Mouse (Mus musculus): Measurements from ENCODE around the gene Gm813. TPM values are rescaled to one million over a fixed set of nuclear protein-coding genes. Genes with fewer than 3 reads are reported as not detected.

Gene Gm813
- polyA plus RNA-seq, 1 experiment from 2014 or later, result not detected

DNA sequence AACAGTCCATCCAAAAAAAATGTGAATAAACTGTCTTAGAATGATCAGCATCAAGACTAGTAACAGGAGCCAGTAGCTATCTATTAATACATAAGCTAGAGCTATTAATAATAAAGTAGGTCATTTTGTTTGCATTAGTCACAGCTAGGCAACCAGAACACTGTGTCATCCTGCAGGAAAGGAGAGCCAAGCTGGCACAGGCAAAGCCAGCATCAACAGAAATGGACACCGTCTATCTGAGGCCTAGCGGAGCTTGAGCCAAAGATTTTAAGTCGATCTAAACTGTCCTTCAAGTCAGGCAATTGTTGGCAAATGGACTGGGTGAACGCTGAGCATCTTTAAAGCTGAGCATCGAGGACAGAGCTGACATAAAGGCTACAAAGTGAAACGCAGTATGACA is 15.9 kb downstream of the Gm813 start:
- no peaks in the 10 kb centered on the region for H3K4me1 ChIP-seq
- no peaks in the 10 kb centered on the region for H3K27me3 ChIP-seq
- no peak overlapping the region for H3K4me2 ChIP-seq
- H3K4me3 ChIP-seq, result no peak overlapping the region
- no peaks in the 10 kb centered on the region for H3K9me3 ChIP-seq
- ATAC-seq (ENCODE audit: borderline replicate concordance, extremely low read depth, low FRiP score, low TSS enrichment), result no peak
- WGBS, result 86% methylated on average over 6 of the region's 6 CpGs
- no peak overlapping the region for H3K9ac ChIP-seq
- no peak overlapping the region for H3K27ac ChIP-seq
- no peaks in the 10 kb centered on the region for H3K36me3 ChIP-seq

DNA sequence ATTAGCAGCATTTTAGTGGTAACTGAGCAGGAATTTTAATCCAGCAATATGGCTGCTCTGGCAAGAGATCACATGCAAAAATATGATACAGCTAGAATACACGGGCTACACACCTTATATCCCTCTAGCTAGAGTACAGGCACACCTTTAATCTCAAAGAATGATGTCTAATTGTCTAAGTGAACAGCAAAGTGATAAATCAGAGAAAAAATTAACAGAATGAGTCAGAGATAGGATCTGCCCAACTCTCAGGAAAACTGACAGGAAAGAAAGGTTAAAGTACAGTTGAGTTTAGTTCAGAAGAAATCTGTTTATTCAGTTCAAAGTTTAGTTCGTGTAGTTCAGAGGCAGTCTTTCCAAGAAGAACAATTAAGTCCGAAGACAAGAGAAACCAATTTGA is 25.5 kb downstream of the Gm813 start:
- Histone ChIP-seq H3K27me3 (no peaks in the 10 kb centered on the region), H3K9me3 (no peaks in the 10 kb centered on the region), H3K4me2 (no peak overlapping the region), H3K4me3 (no peak overlapping the region), H3K36me3 (no peaks in the 10 kb centered on the region), H3K4me1 (no peaks in the 10 kb centered on the region), H3K9ac (no peak overlapping the region), H3K27ac (no peak overlapping the region)
- WGBS, result 70% methylated on average over 3 of the region's 3 CpGs
- no peak for ATAC-seq (ENCODE audit: borderline replicate concordance, extremely low read depth, low FRiP score, low TSS enrichment)

DNA sequence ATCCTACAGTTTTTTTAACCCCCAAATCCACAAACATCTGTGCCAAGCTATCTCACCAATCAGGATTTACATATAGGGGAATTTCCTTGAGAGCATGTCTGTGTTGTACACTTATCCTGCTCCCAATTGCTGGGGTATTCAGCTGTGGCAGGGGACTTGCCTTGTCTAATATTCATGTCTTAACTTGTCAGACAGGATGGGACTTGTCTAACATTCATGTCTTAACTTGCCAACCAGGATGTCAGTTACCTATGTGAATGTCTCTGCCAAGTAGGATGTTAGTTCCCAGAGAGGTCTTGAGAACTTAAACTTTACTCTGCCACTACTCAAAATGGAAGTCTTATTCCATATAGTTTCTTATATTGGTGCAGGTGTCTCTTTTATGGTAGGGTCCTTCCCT is 27.3 kb downstream of the Gm813 start:
- no peak overlapping the region for H3K9ac ChIP-seq
- no peaks in the 10 kb centered on the region for H3K4me1 ChIP-seq
- no peaks in the 10 kb centered on the region for H3K36me3 ChIP-seq
- H3K4me2 ChIP-seq, result no peak overlapping the region
- ATAC-seq (ENCODE audit: borderline replicate concordance, extremely low read depth, low FRiP score, low TSS enrichment), result no peak
- no peak overlapping the region for H3K27ac ChIP-seq
- H3K4me3 ChIP-seq, result no peak overlapping the region
- no peaks in the 10 kb centered on the region for H3K27me3 ChIP-seq
- H3K9me3 ChIP-seq, result no peaks in the 10 kb centered on the region

DNA sequence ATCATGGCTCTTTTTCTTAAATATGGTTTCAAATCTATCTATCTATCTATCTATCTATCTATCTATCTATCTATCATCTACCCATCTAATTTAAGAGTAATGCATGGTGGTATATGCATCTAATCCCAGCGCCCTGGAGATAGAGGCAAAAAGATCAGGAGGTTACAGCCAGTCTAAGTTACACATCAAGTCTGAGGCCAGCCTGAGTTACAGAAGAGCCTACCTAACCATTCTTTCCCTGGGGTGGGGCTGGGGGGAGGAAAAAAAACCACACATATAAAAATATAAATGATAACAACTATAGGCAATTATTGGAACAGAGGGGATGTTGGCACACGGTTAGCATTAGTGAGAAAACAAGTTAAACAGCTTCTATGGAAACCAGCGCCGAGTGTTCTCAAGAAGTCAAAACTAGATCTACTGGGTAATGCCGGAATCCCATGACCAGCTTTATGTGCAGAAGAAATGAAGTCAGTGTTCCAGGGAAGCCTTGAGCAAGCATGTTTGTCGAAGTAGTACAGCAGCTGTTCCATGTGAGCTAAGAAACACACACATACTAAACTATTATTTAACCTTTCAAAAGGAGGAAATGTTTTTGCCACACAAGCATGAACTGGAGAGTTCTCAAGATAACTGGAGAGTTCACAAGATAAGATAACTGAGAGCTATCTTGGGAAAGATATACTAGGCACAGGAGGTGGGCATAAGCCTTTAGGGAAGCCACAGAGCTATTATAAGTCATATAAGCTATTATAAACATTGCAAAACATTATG is 42.6 kb downstream of the Gm813 start:
- H3K27ac ChIP-seq, result no peak overlapping the region
- no peak overlapping the region for H3K9ac ChIP-seq
- no peaks in the 10 kb centered on the region for H3K4me1 ChIP-seq
- H3K36me3 ChIP-seq, result no peaks in the 10 kb centered on the region
- no peak overlapping the region for H3K4me3 ChIP-seq
- H3K27me3 ChIP-seq, result no peaks in the 10 kb centered on the region
- 69% methylated on average over 6 of the region's 6 CpGs for WGBS
- no peak overlapping the region for H3K4me2 ChIP-seq
- no peak for ATAC-seq (ENCODE audit: borderline replicate concordance, extremely low read depth, low FRiP score, low TSS enrichment)
- H3K9me3 ChIP-seq, result no peaks in the 10 kb centered on the region

GRCm38 (mm10) chr16:58570694-58571264 is 46.0 kb downstream of the Gm813 start:
- H3K27ac ChIP-seq, result no peak overlapping the region
- H3K27me3 ChIP-seq, result no peaks in the 10 kb centered on the region
- no peaks in the 10 kb centered on the region for H3K36me3 ChIP-seq
- H3K4me1 ChIP-seq, result no peaks in the 10 kb centered on the region
- H3K9ac ChIP-seq, result no peak overlapping the region
- ATAC-seq (ENCODE audit: borderline replicate concordance, extremely low read depth, low FRiP score, low TSS enrichment), result peak; percentile 72; the same call in 1 of the 2 replicates
- H3K9me3 ChIP-seq, result no peaks in the 10 kb centered on the region
- H3K4me3 ChIP-seq, result no peak overlapping the region
- no peak overlapping the region for H3K4me2 ChIP-seq

Other genes with a start within 250 kb of the Gm813 start
- gene Dcbld2, start 208.5 kb downstream of the Gm813 start, polyA plus RNA-seq (2015; fragmentation: Nextera tagmentation; extraction: Ambion mirVana), result 7.4 and 9.7 TPM in 2 replicates
- 27.3 and 29.7 TPM in 2 replicates for gene St3gal6, start 92.7 kb downstream of the Gm813 start, polyA plus RNA-seq (2015; fragmentation: Nextera tagmentation; extraction: Ambion mirVana)
- gene E330017A01Rik, start 21.8 kb upstream of the Gm813 start, polyA plus RNA-seq (2015; fragmentation: Nextera tagmentation; extraction: Ambion mirVana), result not detected in 2 replicates
- gene Cpox, start 53.3 kb upstream of the Gm813 start, polyA plus RNA-seq (2015; fragmentation: Nextera tagmentation; extraction: Ambion mirVana), result 24.9 and 26.8 TPM in 2 replicates
- 0.24 TPM in 1 of 2 replicates, not detected in the other for gene Gpr15, start 102.1 kb upstream of the Gm813 start, polyA plus RNA-seq (2015; fragmentation: Nextera tagmentation; extraction: Ambion mirVana)
- gene Cldnd1, start 110.9 kb upstream of the Gm813 start, polyA plus RNA-seq (2015; fragmentation: Nextera tagmentation; extraction: Ambion mirVana), result 110 and 111 TPM in 2 replicates
- not detected in 2 replicates for gene Olfr172, start 146.2 kb upstream of the Gm813 start, polyA plus RNA-seq (2015; fragmentation: Nextera tagmentation; extraction: Ambion mirVana)
- not detected in 2 replicates for gene Olfr173, start 183.3 kb upstream of the Gm813 start, polyA plus RNA-seq (2015; fragmentation: Nextera tagmentation; extraction: Ambion mirVana)
- gene Olfr175-ps1, start 209.8 kb upstream of the Gm813 start, polyA plus RNA-seq (2015; fragmentation: Nextera tagmentation; extraction: Ambion mirVana), result not detected in 2 replicates